Mouse (Mus musculus): ENCODE results near the gene Ttc16.

The Ttc16 gene

DNA sequence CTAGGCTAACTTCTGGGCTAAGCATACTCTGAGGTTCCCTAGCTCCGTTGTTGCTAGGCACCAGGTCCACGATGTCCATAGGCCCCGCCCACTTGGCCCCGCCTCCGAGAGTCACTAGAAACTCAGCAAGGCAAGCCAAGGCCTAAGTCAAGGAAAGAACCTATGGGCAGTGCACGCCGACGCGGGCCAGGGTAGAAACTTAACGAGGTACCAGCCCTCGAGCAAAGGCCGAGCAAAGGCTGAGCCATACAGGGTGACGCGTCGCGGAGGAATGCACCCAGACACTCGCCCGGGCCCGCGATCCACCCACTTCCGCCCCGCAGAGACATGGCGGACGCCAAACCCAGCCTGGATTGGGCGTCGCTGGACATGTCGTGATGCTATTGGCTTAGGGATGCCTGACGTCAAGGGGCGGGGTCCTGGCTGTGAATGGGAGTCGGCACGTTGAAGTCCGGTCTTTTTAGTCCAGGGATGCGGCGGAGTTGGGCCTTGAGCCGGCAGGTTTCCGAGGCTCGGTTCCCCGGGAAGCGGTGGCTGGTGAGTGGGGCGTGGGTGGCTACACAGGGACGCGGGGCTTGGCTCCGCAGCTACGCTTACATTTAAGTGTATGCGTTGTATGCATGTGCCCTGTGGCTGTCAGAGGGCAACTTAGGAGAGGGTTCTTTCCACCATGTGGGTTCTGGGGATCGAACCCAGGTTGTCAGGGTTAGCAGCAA, at the start of gene Ttc16, which contains the start of gene Ptrh1:
Gene Ttc16 (minus strand): TSS at position 275 of the 716 bp plus-strand sequence.
Gene Ptrh1 (plus strand): TSS at position 428 of the 716 bp plus-strand sequence.
- peak; percentile 97 for DNase-seq

DNA sequence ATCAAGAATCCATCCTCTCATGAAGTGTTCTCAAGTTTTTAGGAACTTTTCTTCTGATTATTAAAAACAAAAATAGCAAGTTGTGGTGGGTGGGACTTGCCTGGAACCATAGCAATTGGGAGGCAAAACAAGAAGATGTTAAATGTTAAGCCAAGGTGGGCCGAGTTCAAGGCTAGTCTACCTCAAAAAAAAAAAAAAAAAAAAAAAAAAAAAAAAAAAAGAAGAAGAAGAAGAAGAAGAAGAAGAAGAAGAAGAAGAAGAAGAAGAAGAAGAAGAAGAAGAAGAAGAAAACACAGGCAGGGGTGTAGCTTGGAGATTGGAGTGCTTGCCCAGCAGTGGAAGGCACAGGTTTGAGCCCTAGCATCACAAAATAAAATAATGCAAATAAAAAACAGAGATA, 49.3 kb upstream of the Ttc16 start:
- no peak for DNase-seq

DNA sequence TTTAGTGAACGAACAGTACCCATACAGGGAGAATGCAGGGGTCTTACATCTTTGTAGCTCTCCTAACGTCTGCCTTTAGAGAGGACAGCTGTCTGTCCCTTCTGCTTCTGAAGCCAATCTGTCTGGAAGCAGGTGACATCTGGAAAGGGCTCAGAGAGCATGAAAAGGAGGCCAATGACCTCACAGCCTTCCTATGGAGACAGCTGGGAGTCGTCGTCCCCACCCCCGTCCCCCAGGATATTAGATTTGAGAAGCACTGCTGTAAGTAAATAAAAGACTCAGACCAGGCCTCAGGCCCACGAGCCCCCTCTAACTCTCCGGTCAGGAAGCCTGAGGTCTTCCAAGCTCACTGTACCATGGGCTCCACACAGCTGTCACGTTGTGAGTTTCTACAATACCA, 48.7 kb upstream of the Ttc16 start:
- no peak for DNase-seq

DNA sequence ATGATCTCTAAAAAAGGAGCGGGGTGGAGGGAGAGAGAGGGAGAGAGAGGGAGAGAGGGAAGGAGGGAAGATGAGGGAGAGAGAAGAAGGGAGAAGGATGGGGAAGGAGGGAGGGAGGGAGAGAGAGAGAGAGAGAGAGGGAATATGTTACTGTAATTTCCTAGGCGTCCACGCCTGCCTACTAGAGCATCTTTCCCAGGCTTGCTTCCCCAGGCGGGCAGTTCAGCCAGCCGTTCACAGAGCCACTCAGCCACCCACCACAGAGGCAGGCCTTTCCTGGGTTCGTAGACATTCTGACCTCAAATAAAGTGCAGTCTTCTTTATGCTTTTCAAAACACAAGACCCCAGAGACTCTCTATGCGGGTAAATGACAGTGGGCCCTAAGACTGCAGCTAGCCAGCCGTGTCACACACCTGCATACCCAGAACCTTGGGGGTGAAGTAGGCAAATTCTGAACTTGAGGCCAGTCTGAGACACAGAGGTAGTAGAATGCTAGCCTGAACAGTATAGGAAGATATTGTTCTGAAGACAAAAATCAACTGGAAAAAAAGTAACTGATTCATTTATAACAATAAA, 48.2 kb upstream of the Ttc16 start:
- no peak for DNase-seq

DNA sequence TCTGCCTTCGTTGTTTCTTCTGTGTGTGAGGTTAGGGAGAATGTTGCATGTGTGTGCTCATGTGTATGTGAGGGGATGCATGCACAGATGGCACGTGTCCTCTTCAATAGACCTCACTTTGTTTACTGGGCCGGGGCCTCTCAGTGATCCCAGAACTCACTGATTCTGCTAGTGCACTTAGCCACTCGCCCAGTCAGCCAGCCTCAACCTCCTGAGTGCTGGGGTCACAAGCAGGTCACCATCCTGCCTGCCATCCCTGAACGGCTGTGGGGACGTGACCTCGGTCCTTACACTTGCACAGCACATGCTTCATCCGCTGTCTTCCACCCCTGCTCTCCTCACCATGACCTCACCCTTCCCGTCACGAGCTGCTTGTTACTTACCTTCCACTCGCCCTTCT, 47.7 kb upstream of the Ttc16 start:
- no peak for DNase-seq

DNA sequence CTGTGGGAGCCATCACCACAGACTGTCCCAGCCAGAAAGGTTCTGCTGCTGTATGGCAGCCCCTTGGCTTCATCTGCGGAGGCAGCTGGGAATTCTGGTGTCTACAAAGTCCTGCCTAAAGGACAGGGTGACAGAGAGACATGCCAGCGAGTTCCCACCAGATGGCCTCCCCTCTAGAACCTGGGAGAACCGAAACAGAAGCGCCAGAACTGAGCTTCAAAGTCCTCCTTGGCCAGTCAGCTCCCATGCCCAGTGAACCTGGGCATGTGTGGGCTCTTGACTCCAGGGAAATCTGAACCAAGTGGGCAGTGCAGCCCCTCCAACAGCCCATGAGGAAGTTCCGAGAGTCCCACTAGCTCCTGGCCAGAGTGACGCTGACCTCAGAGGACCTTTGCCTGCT, 47.2 kb upstream of the Ttc16 start:
- no peak for DNase-seq

DNA sequence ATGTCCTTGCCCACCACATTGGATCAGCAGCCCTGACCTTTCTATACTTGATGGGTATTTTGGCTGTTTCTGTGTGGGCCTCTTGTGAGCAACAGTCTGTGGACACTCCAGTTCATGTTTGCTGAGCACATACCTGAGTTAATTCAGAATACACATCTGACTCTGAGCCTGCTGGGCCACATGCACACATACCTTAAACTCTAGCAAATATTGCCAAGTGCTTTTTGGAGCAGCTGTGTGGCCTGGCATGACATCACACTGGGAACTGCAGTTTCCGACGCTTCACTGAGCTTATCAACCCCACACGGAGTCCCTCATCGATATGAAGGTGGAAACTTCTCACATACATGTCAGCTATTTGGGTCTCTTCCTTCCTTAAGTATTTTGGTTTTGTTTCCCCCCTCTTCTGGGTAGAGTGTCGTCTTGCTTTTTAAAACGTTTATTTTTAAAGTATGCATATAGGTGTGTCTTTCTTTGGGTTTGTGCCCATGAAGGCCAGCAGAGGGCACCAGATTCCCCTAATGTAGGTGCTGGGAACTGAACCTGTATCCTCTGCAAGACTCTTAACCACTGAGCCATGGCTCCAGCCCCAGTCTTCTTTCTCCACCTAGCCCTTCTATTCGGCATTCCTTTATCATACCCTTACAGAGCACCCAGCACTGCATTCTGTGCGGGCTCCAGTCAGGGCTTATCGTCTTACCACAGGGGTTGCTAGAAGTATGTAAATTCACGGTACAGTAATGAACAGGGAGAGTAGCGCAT, 45.8 kb upstream of the Ttc16 start:
- no peak for DNase-seq

DNA sequence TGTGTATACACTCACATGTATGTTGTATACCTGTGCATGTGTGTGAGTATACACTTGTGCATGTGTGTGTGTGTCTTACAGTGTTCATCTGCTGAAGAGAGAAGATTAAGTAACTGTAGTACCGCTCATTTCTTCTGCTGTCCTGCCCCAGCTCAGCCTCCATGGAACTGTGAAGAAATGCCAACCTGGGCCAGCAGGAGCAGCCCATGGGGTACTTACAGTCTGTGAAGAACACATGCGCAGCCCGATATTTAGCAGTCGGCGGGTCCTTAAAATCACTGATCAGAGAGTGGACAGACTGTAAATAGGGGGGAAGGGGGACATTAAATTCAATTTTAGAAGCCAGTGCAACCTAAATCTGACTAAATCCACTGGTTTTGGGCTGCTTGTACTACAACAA, 42.8 kb upstream of the Ttc16 start:
- no peak for DNase-seq

DNA sequence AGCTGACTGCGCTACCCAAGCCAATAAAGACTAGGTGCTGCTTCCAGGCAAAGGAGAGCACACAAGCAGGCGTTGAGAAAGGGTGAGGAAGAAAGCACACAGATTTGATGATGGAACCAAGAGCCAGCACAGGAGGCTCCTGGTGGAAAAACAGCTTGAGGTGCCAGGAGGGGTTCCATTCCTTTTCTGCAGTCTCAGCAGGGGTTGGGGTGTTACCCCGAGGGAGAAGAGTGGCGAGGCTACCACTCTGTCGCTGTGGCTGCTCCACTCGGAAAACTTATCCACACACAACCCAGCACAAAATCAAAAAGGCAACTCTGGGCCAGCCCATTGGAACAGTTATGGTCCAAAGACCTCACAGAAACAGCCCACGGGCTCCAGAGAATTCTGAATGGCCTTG, 42.2 kb upstream of the Ttc16 start:
- no peak for DNase-seq

DNA sequence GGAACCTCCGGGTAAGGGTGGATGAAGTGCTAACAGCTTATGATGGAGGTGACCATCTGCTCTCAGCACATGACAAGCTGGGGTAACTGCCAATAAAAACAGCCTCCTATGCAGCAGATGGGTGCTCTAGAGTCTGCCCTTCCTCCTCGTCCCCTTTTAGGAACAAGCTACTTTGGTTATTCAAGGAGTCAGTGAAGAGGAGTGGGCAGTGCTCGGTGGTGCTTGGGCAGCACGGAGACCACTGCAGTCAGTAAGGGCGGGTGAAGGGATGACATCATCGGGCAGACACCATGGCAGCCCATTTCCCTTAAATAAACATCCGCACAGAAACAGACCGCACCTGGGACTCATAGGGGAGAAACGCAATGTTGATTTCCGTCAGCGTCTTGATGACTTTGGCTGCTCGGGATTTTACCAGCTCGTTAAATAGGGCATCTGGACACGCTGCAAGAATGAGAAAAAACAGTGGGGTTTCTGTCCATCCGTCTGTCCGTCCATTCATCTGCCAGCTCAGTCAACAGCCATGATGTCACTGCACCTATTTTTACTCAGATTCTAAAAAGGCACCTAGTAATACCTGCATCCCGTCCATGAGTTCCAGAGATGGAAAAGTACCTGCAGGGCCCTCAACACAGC, 41.6 kb upstream of the Ttc16 start:
- DNase-seq: peak; percentile 83

DNA sequence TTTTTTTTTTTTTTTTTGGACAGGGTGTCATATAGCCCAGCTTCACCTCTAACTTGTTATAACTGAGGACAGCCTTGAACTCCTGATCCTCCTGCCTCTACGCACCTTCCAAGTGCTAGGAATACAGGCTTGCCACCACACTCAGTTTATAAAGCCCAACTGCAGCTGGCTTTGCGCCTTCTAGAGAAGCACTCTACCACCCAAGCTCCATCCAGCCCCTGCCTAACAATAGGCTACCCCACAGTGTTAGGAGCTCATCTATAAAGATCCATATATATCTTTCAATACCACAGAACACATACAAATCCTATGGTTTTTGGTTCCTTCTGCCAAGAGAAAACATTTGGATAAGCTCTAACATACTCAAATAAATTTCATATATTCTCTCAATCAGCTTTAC, 41.1 kb upstream of the Ttc16 start:
- DNase-seq: no peak

DNA sequence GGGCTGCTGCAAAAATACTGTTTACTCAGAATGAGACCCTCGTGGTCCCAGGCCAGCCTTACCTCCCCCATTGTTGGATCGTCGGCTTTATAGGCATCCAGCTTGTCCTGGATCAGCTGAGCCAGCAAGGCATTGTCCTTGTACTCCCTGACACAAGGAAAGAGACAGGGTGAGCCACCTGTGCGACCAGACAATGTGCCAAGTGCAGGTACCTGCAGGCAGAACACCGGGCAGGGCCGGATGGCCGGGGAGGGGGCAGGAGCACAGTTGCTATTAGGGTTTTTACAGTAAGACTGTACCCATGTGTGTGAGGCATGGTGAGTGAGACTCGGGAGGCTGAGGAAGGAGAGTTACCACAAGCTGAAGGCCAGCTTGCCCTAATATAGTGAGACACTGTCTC, 36.5 kb upstream of the Ttc16 start:
- DNase-seq: no peak

DNA sequence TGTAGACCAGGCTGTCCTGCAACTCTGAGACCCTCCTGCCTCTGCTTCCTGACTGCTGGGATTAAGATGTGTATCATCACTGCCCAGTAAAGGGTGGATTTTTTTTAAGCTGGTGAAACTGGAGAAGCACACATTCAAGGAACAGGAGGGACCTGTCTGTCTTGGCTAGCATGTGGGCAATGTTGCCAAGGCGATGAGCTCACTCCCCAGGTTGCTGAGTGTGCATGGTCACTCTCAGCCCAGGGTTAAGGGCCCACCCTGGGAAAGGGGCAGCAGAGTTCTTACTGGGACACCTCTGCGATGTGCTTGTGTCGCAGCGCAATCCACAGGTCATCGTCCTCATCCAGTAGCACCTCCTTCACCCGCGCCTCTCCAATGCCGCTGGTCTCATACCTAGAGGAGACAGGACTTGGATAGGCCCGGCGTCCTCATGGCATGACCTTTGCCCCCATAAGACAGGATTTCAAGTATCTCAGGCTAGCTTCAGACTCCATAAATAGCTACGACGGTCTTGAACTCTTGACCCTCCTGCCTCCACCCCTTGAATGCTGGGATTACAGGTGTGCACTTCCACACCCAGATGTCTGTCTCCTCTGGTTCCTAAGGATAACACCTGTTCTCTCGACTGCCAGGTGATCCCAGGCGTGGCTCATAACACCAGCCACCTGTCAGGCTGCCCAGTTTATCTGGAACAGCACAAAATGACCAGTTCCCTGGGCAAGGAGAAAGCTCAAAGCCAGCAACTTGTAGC, 33.6 kb upstream of the Ttc16 start:
- DNase-seq: no peak

DNA sequence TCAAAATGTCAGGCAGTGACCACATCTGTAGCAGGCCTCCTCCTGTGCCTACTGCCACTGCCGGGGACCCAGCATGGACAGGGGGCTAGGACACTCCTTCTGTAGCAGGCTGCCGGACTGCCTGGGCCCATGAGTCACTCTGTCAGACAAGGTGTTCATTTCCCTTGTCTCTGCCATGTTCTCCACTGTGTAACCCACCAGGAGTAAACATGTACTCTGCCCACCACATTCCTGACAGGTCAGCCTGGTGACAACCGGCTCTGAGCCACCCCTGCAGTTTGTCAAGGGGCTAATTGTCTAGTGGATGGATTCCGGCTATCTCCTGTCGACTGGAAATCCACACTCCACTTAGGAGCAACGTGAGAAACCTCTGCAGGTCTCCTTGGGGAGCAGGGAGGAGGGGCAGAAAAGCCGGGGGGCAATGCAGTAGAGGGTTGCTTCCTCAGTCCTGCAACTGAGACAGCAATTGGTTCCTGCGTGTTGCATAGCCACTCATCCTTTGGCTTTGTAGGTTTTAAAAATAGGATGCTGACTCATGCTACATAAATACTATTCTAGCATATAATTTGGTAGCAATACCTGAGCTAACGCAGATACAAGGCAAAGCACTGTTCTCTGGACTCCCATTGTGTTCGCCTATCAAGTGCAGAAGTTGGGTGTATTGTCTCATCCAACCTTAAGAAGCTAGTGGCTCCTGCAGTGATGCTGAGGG, 23.0 kb upstream of the Ttc16 start:
- DNase-seq: peak; percentile 27

DNA sequence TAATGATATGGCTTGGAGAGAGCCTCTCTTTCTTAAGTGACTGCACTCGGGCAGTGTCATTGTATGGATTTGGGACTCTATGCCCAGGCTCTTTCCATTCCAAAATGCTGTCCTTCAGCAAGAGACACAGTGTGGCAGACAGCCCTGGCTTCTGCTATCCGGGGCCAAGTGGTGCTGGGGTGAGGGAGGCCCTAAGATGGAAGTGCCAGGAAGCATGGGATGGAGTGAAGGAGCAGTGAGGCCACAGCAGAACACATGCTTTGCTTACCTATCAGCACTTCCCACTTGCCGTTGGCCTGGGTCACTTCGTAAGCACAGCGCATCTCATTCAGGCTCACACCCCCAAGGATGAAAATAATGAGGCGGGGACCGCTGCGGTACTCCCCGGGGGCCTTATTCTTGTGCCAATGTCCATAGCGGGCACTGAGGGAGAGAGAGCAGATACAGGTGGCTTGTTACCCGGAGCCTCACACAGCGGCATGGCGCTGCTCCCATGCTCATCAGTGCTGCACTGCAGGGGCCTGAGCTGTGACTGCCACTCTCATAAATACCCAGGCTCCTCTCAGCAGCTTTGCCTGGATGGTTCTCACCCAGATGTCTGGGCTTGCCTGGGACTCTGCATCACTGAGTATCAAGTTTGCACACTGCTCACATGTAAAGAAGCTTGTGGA, 20.4 kb upstream of the Ttc16 start:
- DNase-seq: no peak

DNA sequence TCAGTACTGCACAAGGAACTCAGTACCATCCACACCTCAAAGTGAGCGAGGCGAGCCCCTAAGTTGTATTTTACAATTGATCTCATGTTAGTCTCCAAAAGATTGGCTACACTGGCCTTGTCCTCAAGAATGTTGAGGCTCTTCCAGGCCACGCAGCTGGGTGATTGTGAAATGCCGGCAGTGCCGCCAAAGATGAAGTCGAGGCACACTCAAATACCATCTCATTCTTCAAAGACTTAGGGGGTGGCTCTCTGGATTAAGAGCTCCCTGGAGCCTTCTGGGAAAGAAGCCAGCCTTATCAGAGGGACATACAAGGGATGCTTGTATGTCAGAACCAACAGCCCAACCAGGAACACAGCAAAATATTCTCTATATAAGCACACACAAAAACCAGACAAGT, 15.9 kb upstream of the Ttc16 start:
- no peak for DNase-seq

DNA sequence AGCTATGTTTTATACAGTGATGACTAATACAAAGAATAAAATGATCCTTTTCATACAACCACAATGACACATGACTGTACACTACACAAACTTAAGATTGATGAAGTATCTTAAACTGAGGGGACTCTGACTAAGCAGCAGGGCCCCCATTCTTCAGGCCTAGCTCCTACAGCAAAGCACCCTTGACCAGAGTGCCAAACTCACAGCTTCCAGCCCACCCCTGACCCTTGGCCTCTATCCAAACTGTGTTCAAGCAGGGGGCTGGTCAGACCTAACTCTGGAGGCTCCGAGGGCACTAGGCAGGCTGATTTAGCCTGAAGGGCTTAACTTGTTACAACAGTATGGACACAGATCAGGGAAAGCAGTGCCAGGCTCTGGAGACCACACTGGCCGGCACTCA, 13.1 kb upstream of the Ttc16 start:
- DNase-seq: no peak

DNA sequence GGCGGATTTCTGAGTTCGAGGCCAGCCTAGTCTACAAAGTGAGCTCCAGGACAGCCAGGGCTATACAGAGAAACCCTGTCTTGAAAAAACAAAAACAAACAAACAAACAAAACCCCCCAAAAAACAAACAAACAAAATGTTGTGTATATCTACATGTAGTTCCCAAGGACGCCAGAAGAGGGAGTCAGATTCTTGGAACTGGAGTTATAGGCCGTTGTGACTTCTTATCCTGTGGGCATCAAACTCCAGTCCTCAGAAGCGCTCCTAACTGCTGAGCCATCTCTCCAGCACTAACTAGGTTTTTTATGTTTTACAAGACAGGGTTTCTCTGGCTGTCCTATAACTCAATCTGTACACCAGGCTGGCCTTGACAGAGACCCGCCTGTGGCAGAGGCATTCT, 11.7 kb upstream of the Ttc16 start:
- no peak for DNase-seq

DNA sequence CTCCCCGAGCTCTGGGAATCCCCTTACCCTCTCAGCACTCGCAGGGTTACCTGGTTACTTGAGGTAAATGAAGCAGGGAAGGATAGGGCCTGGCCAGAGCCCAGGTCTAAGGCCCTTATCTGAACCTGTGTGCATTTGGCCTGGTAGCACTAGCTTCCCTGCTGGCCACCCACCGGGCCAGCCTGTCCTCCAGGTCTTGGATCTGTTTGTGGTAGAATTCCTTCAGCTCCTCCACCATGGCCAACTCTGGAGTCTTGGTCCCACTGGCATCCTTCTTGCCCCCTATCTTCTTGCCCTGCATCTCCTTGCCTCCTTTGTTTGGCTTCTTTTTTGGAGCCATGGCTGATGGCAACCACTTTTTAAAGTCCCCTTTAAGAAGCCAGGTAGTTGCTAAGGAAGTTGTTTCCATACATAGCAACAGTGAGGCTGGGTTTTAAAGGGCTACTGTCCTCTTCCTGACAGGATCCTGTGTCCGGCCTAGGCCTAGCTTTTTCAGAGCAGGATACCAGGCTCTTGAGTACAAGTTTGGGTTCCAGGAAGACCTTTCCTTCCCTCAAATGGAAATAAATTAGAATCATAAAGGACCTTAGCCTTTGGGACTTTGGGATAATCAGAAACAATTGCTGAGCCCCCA, 8.7 kb upstream of the Ttc16 start, which contains the start of gene Cfap157:
Gene Cfap157 (minus strand): TSS at position 381 of the 634 bp plus-strand sequence.
- DNase-seq: no peak

DNA sequence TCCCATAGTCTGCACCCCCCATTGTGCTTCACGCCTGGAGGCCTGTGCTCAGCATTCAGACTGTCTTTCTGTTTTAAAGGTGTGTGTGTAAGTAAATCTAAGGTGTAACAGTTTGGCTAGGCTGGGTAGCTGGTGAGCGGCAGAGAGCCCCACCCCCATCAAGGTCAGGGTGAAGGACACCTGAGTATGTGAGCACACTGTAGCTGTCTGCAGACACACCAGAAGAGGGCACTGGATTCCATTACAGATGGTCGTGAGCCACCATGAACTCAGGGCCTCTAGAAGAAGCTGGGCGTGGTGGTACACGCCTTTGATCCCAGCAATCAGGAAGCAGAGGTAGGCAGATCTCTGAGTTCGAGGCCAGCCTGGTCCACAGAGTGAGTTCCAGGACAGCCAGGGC, 6.3 kb upstream of the Ttc16 start:
- DNase-seq: no peak

DNA sequence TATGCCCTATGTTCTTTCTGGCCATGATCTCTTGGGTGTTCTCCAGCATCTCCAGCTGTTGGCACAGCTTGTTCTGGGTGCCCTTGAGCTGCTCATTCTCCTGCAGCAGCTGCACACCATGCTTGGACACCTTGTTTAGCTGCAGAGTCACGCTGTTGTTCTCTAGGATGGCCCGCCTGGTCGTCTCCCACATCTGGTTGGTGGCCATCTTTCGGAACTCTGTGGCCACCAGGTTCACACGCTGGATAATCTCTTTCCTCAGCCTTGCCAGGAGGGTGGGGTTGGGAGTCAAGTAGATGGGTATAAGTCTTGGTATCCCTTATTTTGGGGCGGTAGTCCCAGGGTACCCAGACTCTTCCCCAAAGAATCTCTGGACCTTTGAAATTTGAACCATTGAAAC, 4.3 kb upstream of the Ttc16 start:
- no peak for DNase-seq
